Mouse (Mus musculus) neutrophil, adult 83 days (primary cell): ENCODE measurements around the gene Ott. TPM values are rescaled to one million over a fixed set of nuclear protein-coding genes. Genes with fewer than 3 reads are reported as not detected.

Experiments
- total RNA-seq, 2 experiments: library from RNA; stranded (reverse); gene quantifications; one replicate each; pipeline ENCODE4 v1.2.4; 2023

The Ott gene
- not detected for total RNA-seq

DNA sequence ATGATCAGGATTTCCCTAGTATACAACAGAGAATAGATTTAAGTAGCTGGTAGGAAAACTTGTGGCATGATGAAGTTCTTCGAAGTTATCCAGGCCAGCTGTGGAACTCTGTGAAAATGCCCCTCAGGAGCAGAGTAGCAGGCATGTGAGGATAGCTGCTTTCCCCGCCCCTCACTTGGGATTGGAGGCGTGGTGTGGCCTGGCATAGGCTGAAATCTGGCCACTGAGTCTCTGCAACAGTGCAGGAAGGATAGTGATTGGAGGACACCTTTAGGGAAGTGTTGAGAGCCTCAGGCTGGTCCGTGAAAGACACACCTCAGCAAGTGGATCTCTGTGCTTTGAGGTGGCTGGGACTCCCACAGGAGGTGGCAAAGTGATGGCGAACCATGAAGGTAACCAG is at the start of gene Ott:
TSS of gene Ott (plus strand) at position 301 of the 400 bp plus-strand sequence.

Other genes with a start within 250 kb of the Ott start
- gene Luzp4, start 216.6 kb upstream of the Ott start, total RNA-seq = not detected
- gene Gm15093, start 198.1 kb downstream of the Ott start, total RNA-seq = not detected